Mouse (Mus musculus) heart, embryonic 10.5 days (tissue): ENCODE results near the gene Rnf121. TPM values are rescaled to one million over a fixed set of nuclear protein-coding genes. Genes with fewer than 3 reads are reported as not detected.

Experiments used
- DNase-seq: peaks from one replicate; pipeline ENCODE4 v3.0.0-alpha.2; 2017; ENCODE audit warnings: low spot score
- H3K27ac ChIP-seq: fragments of 300-500 bp; sonication (generic); 2 replicates; pipeline ENCODE4 v1.5.1; 2016; ENCODE audit warnings: mild to moderate bottlenecking
- H3K27me3 ChIP-seq: fragments of 300-500 bp; sonication (generic); 2 replicates; pipeline ENCODE4 v1.6.1; 2016; ENCODE audit warnings: mild to moderate bottlenecking; ENCODE audit not compliant: poor library complexity, insufficient read depth, severe bottlenecking
- H3K36me3 ChIP-seq: fragments of 300-500 bp; sonication (generic); 2 replicates; pipeline ENCODE4 v1.6.1; 2016; ENCODE audit warnings: mild to moderate bottlenecking, moderate library complexity
- H3K4me1 ChIP-seq: fragments of 300-500 bp; sonication (generic); 2 replicates; pipeline ENCODE4 v1.6.1; 2016; ENCODE audit warnings: mild to moderate bottlenecking
- H3K4me3 ChIP-seq: fragments of 300-500 bp; sonication (generic); 2 replicates; pipeline ENCODE4 v1.5.1; 2016; ENCODE audit warnings: mild to moderate bottlenecking, moderate library complexity
- H3K9me3 ChIP-seq: fragments of 300-500 bp; sonication (generic); 2 replicates; pipeline ENCODE4 v1.6.1; 2016; ENCODE audit warnings: mild to moderate bottlenecking, moderate library complexity
- WGBS: fragments of 180-500 bp; shearing (Covaris S2); methylation state at CpG from one replicate; pipeline ENCODE4 v1.1.7; 2016; 5-methylcytosine and 5-hydroxymethylcytosine counted together
- polyA plus RNA-seq: library from polyadenylated mRNA; unstranded; fragments of >200 nt; fragmentation: Nextera tagmentation; extraction: Ambion mirVana; gene quantifications from 2 replicates; pipeline ENCODE4 v1.2.1, GENCODE M21; 2016

The Rnf121 gene
- polyA plus RNA-seq, 1 experiment from 2014 or later = 28.2 TPM

- peak overlapping the region; percentile 80 for H3K27ac ChIP-seq
- 0 out of 2 replicates have a peak, but pooled peaks cover 3% of the 10 kb centered on the region for H3K36me3 ChIP-seq
- H3K27me3 ChIP-seq = no peaks in the 10 kb centered on the region
- no peaks in the 10 kb centered on the region for H3K9me3 ChIP-seq
- H3K4me3 ChIP-seq = peak overlapping the region; percentile 49
- 3% methylated on average over 30 of the region's 30 CpGs for WGBS
- DNase-seq = peak; percentile 87
- H3K4me1 ChIP-seq = peaks cover 43% of the 10 kb centered on the region
Measured at GRCm38 (mm10) chr7:102099760-102100661, 34.7 kb upstream of the Rnf121 start.

DNA sequence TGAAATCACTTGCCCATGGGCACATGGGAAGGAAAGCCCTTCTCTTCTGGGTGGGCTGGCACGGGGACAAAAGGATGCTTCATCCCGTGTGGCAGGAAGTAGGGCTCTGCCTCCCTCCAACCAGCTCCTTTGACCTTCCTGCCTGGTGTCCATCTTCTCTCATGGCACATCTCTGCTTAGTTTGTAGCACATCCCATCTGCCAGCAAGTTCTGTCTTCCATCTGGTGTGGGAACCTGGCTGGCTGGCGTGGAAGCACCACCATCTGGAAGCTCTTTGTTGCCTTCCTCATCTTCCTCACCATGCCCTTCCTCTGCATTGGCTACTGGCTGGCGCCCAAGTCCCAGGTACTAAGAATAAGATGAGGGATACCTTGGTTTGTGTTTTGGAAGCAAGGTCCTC is 22.1 kb upstream of the Rnf121 start:
- H3K27me3 ChIP-seq = no peaks in the 10 kb centered on the region
- WGBS = 83% methylated on average over 4 of the region's 4 CpGs
- no peaks in the 10 kb centered on the region for H3K4me1 ChIP-seq
- no peak overlapping the region for H3K27ac ChIP-seq
- H3K36me3 ChIP-seq = peaks cover 65% of the 10 kb centered on the region
- no peak overlapping the region for H3K4me3 ChIP-seq
- H3K9me3 ChIP-seq = no peaks in the 10 kb centered on the region; the same call in 1 of the 2 replicates
- no peak for DNase-seq

- Histone ChIP-seq H3K36me3 (peaks cover 84% of the 10 kb centered on the region), H3K27ac (no peak overlapping the region), H3K9me3 (no peaks in the 10 kb centered on the region), H3K27me3 (no peaks in the 10 kb centered on the region), H3K4me1 (no peaks in the 10 kb centered on the region), H3K4me3 (no peak overlapping the region)
- WGBS = 84% methylated on average over 26 of the region's 26 CpGs
- no peak for DNase-seq
Measured at GRCm38 (mm10) chr7:102084041-102084696, 18.9 kb upstream of the Rnf121 start.

DNA sequence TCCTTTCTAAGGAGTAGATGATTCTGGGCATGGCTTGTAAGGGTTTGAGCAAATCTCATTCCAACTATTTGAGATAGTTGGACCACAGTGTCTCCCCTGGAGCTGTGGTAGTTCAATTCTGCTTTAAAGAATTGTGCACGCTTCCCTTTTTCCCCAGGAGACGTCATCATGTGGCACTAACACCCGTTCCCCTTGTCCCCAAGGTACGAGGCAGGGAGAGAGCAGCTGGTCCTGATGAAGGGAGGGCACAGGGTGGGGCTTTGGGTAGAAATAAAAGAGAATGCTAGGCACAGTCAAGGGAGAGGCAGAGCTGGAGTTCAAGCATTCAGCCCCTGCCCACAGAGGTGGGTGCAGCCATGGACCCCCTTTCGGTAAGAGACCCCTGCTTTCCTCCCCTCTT is 17.5 kb upstream of the Rnf121 start, which contains the start of gene Trpc2:
Gene Trpc2, plus strand, starts transcription at position 301 of the 400 bp plus-strand sequence.
- no peaks in the 10 kb centered on the region for H3K27me3 ChIP-seq
- no peaks in the 10 kb centered on the region for H3K9me3 ChIP-seq
- 89% methylated on average over 5 of the region's 5 CpGs for WGBS
- no peak for DNase-seq
- no peaks in the 10 kb centered on the region for H3K4me1 ChIP-seq
- H3K4me3 ChIP-seq = no peak within 1 kb of the TSS
- H3K36me3 ChIP-seq = peaks cover 86% of the 10 kb centered on the region
- H3K27ac ChIP-seq = no peak within 1 kb of the TSS

GRCm38 (mm10) chr7:102081784-102082183 is 16.5 kb upstream of the Rnf121 start:
- 90% methylated on average over 5 of the region's 5 CpGs for WGBS
- Histone ChIP-seq H3K27me3 (no peaks in the 10 kb centered on the region), H3K9me3 (no peaks in the 10 kb centered on the region), H3K4me3 (no peak overlapping the region), H3K4me1 (no peaks in the 10 kb centered on the region), H3K36me3 (peaks cover 89% of the 10 kb centered on the region), H3K27ac (no peak overlapping the region)
- no peak for DNase-seq

DNA sequence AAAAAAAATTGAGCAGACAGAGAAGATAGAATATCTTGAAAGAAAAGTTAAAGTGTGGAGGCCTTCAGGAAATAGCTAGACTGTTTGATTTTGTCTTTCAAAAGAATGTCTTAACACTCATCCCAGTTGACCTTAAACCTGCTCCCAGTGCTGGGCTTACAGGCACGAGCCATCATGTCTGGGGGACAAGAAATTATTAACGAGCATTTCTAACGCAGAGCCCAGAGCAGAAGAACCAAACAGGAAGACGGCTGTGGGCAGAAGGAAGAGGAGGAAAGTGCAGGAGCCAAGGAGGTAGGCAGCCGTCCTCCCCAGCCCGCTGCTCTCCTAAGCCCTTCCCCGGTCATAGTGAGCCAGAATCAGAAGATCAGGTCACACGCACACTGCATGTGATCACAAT is 15.0 kb upstream of the Rnf121 start:
- Histone ChIP-seq H3K27me3 (no peaks in the 10 kb centered on the region), H3K27ac (no peak overlapping the region), H3K9me3 (no peaks in the 10 kb centered on the region), H3K4me3 (no peak overlapping the region), H3K4me1 (no peaks in the 10 kb centered on the region), H3K36me3 (peaks cover 93% of the 10 kb centered on the region)
- DNase-seq = no peak
- 93% methylated on average over 8 of the region's 8 CpGs for WGBS

DNA sequence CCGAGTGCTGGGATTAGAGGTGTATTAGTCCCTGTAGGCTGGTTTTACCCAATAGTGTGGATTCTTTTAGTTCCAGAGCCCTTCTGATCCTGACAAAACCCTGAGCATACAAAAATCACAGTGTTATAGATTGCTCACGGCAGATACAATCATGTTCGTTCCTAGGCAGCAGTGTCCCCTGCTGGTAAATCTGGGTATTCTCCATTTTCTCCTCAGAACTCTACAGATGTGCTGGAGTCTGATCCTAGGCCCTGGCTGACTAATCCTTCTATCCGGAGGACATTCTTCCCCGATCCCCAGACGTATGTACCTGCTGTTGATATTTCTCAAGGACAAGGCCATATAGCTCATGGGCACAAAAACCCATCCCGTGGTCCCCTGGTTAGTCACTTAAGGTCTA is 13.2 kb upstream of the Rnf121 start:
- H3K4me1 ChIP-seq = no peaks in the 10 kb centered on the region
- 80% methylated on average over 7 of the region's 7 CpGs for WGBS
- no peak for DNase-seq
- H3K9me3 ChIP-seq = no peaks in the 10 kb centered on the region
- no peaks in the 10 kb centered on the region for H3K27me3 ChIP-seq
- peaks cover 94% of the 10 kb centered on the region for H3K36me3 ChIP-seq
- no peak overlapping the region for H3K27ac ChIP-seq
- H3K4me3 ChIP-seq = no peak overlapping the region

- no peaks in the 10 kb centered on the region for H3K4me1 ChIP-seq
- 85% methylated on average over 7 of the region's 7 CpGs for WGBS
- H3K9me3 ChIP-seq = no peaks in the 10 kb centered on the region
- H3K27ac ChIP-seq = no peak overlapping the region
- peaks cover 94% of the 10 kb centered on the region for H3K36me3 ChIP-seq
- no peaks in the 10 kb centered on the region for H3K27me3 ChIP-seq
- DNase-seq = no peak
- H3K4me3 ChIP-seq = no peak overlapping the region
Measured at GRCm38 (mm10) chr7:102076714-102077296, 11.5 kb upstream of the Rnf121 start.

DNA sequence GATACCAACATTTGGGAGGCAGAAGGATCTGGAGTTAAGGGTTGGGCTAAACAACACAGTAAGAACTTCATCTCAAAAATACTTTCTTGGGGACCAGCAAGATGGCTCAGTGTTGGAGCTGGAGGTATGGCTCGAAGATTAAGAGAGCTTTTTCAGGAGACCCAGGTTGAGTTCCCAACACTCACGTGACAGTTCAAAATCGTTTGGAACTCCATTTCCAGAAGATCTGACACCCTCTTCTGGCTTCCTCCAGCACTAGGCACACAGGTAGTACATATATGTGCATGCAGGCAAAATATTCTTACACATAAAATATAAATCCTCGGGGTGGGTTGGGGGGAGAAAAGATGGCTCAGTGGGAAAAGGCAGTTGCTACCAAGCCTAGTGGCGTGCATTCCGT is 1.1 kb upstream of the Rnf121 start:
- H3K4me1 ChIP-seq = peaks cover 14% of the 10 kb centered on the region
- no peak for DNase-seq
- H3K9me3 ChIP-seq = no peaks in the 10 kb centered on the region
- H3K36me3 ChIP-seq = peaks cover 29% of the 10 kb centered on the region
- no peaks in the 10 kb centered on the region for H3K27me3 ChIP-seq
- H3K4me3 ChIP-seq = peak overlapping the region; percentile 80
- H3K27ac ChIP-seq = peak overlapping the region; percentile 93
- WGBS = 83% methylated on average over 6 of the region's 6 CpGs

DNA sequence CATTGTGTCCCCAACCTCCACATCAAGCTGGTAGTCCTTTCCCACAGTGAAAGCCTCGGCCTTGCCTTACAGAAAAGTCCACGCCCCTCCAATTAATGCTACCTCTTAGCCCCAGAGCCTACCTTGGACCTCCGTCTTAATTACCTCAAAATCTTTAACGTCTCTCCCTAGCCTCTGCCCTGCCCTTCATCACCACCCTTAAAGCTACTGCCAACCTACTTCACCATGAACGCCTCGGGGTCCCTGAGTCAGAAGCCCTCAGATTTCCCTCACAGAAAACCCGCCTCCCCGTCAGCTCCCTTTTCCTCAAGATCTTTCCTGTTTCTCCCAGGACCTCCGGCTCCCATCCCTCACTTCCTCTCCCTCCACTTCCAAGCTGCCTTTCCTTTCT is 619 bp downstream of the Rnf121 start:
- H3K9me3 ChIP-seq = no peaks in the 10 kb centered on the region
- no peak for DNase-seq
- peaks cover 18% of the 10 kb centered on the region for H3K36me3 ChIP-seq
- no peaks in the 10 kb centered on the region for H3K27me3 ChIP-seq
- WGBS = under 1% methylated on average over 9 of the region's 9 CpGs
- peak overlapping the region; percentile 93 for H3K27ac ChIP-seq
- peak overlapping the region; percentile 80 for H3K4me3 ChIP-seq
- H3K4me1 ChIP-seq = peaks cover 14% of the 10 kb centered on the region

DNA sequence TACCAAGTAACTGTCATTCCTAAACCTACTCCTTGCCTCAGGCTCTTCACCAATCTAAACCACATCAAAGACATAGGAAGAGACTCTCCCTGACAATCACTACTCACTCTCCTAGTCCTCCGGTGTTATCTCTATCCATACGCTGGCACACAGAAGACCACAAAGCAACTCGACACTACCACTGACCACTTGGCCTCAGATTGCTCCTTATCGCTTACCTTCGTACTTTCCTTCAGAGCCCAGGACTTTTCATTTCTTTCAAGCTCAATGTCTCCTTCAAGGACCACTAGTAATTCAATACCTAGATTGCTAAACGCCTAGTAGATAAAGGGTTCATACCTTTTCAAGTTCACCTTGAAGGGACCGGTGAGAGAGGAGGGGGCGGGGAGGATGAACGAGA is 1.4 kb downstream of the Rnf121 start:
- peaks cover 14% of the 10 kb centered on the region for H3K4me1 ChIP-seq
- H3K4me3 ChIP-seq = peak overlapping the region; percentile 80
- no peak for DNase-seq
- H3K9me3 ChIP-seq = no peaks in the 10 kb centered on the region
- H3K27ac ChIP-seq = no peak overlapping the region
- no peaks in the 10 kb centered on the region for H3K27me3 ChIP-seq
- peaks cover 25% of the 10 kb centered on the region for H3K36me3 ChIP-seq
- 46% methylated on average over 9 of the region's 9 CpGs for WGBS

DNA sequence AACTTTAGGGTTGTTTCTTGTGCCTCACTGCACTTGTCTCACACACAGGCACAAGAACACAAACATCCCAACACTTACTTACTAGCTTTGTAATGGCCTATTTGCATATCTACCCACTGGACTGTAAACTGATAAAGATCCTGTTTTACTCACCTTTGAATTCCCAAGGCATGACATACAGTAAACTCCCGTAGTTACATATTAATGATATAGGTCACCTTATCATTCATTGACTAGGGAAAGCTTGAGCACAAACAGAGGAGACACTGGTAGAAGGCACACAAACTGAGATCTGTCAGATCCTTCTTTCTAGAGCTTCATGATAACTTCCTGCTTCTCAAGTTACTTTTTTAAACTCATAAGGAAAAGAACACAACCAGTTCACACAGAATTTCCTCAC is 3.1 kb downstream of the Rnf121 start:
- H3K27me3 ChIP-seq = no peaks in the 10 kb centered on the region
- H3K27ac ChIP-seq = no peak overlapping the region
- peaks cover 14% of the 10 kb centered on the region for H3K4me1 ChIP-seq
- H3K9me3 ChIP-seq = no peaks in the 10 kb centered on the region
- peaks cover 17% of the 10 kb centered on the region for H3K36me3 ChIP-seq
- H3K4me3 ChIP-seq = no peak overlapping the region
- DNase-seq = no peak
- WGBS = 78% methylated on average over 1 of the region's 1 CpGs

DNA sequence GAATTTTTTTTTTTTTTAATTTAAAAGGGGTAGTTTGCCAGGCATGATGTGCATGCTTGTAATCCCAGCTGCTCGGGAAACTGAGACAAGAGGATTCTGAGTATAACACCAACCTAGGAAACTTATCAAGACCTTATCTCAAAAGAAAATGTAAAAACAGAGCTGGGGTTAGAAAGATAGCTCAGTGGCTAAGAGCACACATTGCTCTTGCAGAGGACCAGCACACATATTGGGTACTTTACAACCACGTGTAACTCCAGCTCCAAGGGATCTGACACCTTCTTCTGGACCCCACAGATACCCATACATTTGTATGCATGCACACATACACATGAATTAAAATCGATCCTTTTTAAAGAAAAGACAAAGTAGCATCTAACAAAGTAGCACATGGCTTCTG is 3.9 kb downstream of the Rnf121 start:
- Histone ChIP-seq H3K27me3 (no peaks in the 10 kb centered on the region), H3K9me3 (no peaks in the 10 kb centered on the region), H3K36me3 (peaks cover 24% of the 10 kb centered on the region), H3K4me1 (peaks cover 11% of the 10 kb centered on the region), H3K27ac (no peak overlapping the region), H3K4me3 (no peak overlapping the region)
- 62% methylated on average over 3 of the region's 3 CpGs for WGBS
- no peak for DNase-seq
